Mouse (Mus musculus) common myeloid progenitor, adult 5-6 weeks (primary cell): ENCODE data around the gene Tmem108. TPM values are rescaled to one million over a fixed set of nuclear protein-coding genes. Genes with fewer than 3 reads are reported as not detected.

Experiments
- ATAC-seq: replicated peaks from 2 replicates; pipeline ENCODE4 v1.8.0; 2016; ENCODE audit warnings: low read depth, mild to moderate bottlenecking, moderate TSS enrichment, inconsistent platforms; ENCODE audit not compliant: poor library complexity, severe bottlenecking
- total RNA-seq: library from RNA; stranded (forward); fragments of 200-1000, 187-1606 nt; gene quantifications from 2 replicates; pipeline ENCODE4 v1.2.3, GENCODE M21; 2017

The Tmem108 gene
- total RNA-seq, 1 experiment from 2014 or later, result not detected

GRCm38 (mm10) chr9:103563864-103564610 is 197.6 kb downstream of the Tmem108 start:
- ATAC-seq, result no peak

- ATAC-seq, result no peak
Observed at GRCm38 (mm10) chr9:103562063-103562462, 199.6 kb downstream of the Tmem108 start.

DNA sequence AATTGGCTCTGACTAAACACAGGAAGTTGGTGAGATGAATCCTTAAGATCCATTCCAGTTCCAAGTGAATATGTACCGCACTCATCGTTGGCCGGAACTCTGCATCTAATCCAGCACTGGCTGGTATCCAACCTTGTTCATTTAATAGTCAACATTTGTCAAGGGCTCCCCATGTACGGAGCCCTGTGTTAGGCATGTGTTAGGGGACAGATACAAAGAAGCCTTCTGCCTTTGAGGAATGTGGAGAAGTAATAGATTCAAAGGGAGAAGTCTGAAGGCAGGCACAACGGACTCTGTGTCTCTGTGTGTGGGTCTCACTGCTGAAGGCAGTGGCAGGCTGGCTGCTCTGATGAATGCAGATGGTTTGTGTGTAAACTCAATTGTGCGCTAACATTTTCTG is 202.9 kb downstream of the Tmem108 start:
- no peak for ATAC-seq

DNA sequence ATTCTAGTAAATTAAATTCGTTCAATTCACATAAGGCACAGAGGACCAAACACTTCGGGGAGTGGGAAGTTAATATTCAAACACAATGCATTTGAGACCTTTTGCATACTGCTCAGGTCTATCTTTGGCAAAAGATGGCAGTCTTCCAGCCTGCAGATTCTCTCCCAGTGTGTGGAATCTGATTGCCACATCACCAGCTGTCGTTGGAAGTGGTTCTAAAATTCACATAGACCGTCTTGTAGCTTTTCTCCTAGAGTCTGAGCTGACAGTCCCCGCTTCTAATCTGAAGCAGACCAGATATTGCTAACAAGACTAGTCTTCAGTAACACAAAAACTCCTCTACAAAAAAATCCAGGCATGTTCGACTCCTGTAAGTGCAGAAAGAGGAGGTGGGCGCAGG is 203.4 kb downstream of the Tmem108 start:
- no peak for ATAC-seq

GRCm38 (mm10) chr9:103557085-103557484 is 204.6 kb downstream of the Tmem108 start:
- ATAC-seq, result no peak

DNA sequence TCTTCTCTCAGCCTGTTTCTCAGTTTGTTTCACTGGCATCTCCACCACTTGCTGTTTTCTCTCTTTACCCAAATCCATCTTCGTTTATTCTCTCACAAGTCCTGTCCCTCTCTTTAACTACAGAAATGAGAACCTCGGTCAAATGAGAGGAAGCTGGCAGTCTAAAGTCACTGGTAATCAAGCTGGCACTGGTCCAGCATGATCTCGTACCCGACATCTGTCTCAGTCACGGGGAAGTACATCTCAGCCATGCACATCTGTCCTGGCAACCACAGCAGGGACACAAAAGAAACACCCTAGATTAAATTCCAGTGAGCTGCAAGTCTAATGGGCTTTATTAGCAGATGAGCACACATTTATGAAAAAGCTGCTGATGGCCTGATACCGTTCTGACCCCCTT is 206.3 kb downstream of the Tmem108 start:
- ATAC-seq, result no peak

DNA sequence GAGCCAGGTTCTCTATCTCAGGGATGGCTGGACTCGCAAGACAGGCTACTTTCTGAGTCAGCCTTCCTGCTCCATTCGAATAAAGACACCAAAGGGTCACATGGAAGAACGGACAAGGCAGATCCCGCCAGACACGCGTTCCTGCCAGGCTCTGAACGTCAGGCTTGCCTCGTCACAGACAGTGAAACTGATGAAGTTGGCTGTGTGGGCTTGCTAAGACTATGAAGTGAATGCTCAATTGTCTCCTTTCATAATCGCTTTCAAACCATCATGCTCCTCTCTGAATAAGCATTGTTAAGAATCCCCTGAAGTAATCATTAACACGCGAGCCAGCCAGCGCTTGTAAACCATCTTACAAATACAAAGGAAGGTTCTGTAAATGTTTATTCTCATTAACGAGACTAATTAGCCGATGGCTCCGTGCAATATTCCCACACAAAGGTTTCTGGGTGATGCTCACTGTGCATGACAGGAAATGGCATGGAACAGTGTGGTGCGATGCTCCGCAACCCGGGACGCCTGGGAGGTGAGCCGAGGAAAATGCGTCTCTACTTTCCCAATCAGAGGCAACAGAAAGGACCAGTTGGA is 210.9 kb downstream of the Tmem108 start:
- no peak for ATAC-seq

DNA sequence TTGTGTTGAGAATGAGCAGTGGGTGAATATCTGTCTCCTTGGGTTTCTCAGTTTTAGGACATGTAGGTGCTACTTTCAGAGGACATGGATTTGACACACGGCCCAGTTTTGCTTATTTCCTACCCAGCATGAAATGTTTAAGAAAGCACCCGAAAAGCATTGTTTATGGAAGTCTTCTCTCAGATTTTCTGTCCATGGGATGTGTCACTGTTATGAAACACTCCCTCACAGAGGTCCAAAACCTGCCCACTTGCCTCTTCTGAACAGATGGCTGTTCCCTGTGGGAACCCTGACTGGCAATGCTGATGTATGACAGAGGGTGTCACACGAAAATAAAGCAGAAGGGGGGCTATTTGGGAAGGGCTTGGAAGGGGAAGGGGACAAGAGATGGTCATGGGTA is 212.5 kb downstream of the Tmem108 start:
- ATAC-seq, result no peak

DNA sequence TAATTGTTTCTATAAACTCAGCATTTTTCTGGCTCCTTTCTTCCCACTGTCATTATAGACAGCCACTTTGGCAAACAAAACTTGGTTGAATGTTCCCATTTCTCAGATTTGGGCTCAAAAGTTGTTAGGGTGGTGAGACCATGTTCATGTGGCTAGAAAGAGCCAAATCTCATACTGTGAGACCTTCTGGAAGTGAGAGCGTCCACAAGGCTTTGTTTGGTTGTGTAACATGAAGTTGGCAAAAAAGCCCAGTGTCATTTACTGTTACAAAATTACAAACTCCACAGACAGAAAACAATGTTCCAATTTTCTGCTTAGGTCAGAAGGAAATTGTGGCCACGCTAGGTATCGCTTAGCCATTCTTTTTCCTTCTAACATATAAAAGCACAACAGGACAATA is 213.0 kb downstream of the Tmem108 start:
- no peak for ATAC-seq

DNA sequence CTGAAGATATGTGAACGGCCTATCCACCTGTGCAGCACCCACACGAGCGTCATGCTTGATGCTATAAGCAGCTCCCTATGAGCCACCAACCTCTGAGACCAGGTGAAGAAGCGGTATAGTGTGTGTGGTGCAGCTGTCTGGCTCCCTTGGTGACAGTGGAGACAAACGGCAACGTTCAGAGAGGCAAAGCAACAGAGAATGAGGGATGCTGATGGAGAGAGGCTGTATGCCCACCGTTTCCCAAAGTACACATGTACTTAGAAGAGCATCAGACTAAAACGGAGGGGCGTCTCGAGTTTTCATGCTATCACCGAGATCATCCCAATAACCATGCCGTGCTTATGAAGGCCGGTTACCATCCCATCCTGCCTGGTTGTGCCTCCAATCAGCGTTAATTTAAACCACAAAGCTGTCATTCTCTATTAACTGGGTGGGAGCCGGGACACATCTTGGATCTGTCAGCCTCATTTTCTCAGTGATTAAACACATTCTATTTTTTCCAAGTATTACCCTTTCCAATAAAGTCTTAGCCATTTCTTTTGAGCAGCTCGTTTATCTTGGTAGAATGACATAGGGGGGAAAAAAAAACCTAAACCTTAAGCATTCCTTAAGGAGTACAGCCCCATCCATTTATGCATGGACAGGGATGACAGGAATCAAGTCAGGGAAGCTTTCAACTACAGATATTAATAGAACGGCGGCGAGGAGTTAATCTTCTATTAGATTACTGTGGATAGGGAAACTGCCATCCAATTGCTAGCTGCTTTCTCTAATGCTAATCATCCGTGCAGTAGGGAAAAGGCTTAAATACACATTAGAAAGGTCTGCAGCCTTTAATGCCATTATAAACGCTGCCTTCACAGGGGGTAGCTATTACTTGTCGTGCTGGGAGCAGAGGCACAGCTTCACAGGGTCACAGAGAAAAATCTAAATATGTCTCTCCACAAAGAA is 214.7 kb downstream of the Tmem108 start:
- ATAC-seq, result no peak

GRCm38 (mm10) chr9:103545729-103546128 is 215.9 kb downstream of the Tmem108 start:
- ATAC-seq, result no peak

GRCm38 (mm10) chr9:103545271-103545670 is 216.4 kb downstream of the Tmem108 start:
- no peak for ATAC-seq

DNA sequence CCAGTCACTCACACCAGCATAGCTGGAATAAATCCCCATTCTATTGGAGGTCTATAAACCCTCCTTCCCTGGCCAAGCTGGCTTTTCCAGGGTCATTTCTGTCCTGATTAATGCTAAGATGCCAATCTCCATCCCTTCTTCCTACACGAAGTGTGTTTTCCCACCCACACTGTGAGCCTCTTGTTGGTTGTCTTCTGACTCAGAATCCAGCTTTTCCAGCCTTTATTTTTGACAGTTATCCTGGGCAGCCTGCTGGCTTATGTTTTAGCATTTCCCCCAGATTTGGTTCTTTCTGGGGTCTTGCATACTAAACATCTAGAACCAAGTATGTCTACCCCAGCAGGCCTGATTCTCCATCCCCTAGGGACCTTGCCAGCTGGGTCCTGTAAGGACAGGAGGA is 217.0 kb downstream of the Tmem108 start:
- ATAC-seq, result no peak

DNA sequence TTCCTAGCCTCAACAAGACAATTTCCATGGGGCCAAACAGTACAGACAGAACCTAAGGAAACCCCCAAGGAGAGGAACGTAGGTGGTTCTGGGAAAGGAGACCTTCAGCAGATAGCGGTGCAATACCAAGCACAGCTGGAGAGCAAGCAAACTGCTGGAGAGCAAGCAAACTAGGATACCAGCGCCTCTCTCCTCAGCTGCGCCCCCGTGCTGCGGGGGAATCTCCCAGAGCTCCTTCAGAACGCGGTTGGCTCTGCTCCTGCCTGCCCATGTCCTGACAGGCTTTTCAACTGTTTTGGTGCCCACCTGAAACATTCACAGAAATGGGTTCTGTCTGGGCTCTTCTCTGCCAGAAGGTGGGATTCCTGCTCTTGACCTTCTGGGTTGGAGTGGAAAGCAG is 221.1 kb downstream of the Tmem108 start:
- no peak for ATAC-seq

DNA sequence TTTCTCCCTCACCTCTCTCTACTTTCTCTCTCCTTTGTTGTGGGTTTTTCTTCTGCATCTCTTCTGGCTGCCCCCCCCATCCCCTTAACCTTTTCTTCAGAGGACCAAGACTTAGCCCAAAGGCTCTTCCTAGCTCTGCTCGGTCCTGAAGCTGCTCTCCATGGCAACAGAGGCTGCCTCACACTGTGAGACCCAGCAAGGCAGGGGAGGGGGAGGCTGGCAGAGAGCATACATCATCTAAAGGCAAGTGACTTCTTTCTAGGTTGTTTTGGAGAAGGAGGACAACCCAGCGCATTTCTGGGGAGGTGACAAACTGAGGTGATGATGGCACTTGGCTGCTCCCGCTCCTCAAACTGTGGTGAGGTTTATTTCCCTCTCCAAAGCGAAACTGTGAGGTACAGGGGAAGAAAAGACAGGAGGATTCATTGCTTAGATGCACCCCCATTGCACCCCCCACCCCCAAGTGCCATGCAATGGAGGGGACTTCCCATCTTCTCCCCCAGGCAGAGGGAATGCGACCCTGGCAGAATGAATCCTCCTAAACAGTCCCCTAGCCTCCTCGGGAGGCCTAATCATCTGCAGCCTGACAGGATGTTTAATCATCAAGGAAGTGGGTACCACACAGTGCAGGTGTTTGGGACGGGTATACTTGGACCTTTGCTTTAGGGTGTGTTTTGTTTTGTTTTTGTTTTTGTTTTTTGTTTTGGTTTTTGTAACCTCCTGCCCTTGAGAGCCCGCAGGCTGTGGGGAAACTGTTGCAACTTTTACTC is 223.4 kb downstream of the Tmem108 start:
- no peak for ATAC-seq

DNA sequence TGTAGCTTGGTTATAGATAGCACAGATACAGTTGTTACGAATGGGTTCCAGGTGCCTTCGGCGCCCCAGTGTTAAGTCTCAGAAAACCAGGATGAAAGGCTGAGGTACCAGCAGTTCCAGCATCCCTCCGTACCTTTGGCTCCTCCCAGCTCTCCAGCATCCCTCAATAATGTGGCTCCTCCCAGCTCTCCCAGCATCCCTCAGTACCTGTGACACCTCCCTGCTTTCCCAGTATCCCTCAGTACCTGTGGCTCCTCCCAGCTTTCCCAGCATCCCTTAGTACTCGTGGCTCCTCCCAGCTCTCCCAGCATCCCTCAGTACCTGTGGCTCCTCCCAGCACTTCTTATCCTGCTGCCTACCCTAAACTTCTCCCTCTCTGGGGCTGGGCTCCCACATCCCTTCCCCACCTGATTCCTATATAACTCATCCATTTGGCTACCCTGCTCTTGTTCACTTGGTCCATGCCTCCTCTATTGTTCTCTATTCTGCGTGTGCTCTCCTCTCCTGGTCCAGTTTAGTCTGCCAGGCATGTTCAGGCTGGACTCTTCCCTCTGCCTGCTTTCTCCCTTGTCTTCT is 225.5 kb downstream of the Tmem108 start:
- ATAC-seq, result no peak

GRCm38 (mm10) chr9:103525041-103525537 is 236.5 kb downstream of the Tmem108 start:
- ATAC-seq, result no peak

DNA sequence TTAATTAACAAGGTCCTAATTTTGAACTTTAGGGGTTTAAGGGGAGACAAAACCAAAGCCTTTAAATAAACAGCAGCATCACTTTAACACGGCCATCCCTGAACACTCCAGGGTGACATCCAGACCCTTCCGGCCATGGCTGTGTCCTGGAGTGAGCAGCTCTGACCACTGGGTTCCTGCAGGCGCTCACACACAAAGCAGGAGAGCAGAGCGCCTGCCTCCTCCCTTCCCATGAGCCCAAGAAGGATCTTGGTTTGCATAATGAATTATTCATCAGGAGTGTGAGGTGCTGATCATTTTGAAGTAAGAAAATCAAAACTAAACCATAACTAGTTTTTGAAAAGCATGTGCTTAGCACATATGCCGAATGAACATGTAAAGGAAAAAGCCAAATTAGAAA is 237.0 kb downstream of the Tmem108 start:
- ATAC-seq, result no peak

- no peak for ATAC-seq
Observed at GRCm38 (mm10) chr9:103523742-103524403, 237.8 kb downstream of the Tmem108 start.
